Mouse (Mus musculus): ENCODE data around the gene Pde4d. TPM values are rescaled to one million over a fixed set of nuclear protein-coding genes. Genes with fewer than 3 reads are reported as not detected.

Pde4d gene
- 20.6 and 21.0 TPM in 2 replicates for polyA plus RNA-seq (2015; fragmentation: Nextera tagmentation; extraction: Ambion mirVana)

DNA sequence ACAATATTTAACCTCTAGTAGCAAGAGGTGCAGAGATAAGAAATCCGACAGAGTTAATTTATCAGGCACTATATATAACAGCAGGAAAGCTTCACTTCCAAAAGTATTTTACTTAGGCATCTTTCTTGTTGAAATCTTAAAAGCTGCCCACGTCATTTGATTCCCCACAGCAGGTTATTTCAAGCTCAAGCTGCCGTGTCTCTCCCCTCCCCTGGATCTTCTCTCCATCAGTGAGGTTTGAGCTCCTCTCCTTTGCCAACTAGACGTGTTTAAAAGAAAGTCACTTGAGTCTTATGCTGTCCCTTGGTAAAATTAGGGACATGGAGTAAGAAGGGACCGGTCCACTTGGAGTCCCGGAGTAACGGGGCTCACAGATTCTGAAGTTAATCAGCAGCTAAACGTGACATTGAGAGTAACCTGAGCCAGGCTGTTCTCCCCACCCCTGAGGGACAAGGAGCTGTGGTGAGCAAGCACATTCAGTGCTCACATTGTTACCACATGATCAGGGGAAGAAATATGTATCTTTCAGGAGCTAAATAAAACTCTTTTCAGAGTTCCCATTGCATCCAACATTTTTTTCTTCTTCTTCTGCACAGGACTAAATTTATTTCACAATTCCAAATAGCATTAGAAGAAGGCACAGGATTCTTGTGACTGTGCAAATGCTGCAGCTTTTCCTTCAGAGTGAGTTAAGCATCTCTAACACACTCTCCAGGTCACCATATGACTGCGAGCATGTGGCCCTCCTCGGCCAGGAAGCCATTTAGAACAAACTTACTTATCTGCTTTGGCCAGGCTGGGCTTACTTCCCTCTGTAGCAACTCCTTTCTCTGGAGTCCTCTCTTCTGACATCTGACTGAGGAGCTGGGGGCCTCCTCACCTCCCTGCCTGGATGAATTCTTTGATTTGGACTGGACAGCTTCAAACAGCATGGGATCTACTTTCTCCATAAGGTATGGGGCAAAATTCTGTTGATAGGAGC is at the start of gene Pde4d:
Gene Pde4d (plus strand): TSS at position 833 of the 982 bp plus-strand sequence.

MicroRNAs encoded within 50 kb of the gene (microRNA counts, 519-probe panel; counts per million panel counts)
- microRNA mmu-miR-1904, result 40.5 counts per million
- 40.5 counts per million for microRNA mmu-miR-582-3p
- 3,262 counts per million, percentile 18 among the panel's probes with 10 or more counts for microRNA mmu-miR-582-5p

Small RNA genes lying within 50 kb of the gene (microRNA-seq; reads per million reads assigned to microRNA genes)
- gene Mir1904 (not detected), gene Mir582 (39.2 reads per million, percentile 33 among the genes with 10 or more reads in this experiment)

Other genes with a start within 250 kb of the Pde4d start
- 3.9 and 8.0 TPM in 2 replicates for gene Elovl7, start 235.5 kb upstream of the Pde4d start, polyA plus RNA-seq (2015; fragmentation: Nextera tagmentation; extraction: Ambion mirVana)
- 0.73 and 0.76 TPM in 2 replicates for gene Depdc1b, start 133.6 kb upstream of the Pde4d start, polyA plus RNA-seq (2015; fragmentation: Nextera tagmentation; extraction: Ambion mirVana)